Mouse (Mus musculus): ENCODE results near the gene Cdh1. TPM values are rescaled to one million over a fixed set of nuclear protein-coding genes. Genes with fewer than 3 reads are reported as not detected.
"Not testable (repeated sequence)": the region's sequence is repeated elsewhere in the genome, so short reads cannot be mapped to it uniquely, and the experiment has no call there.

The Cdh1 gene
- polyA plus RNA-seq, 1 experiment from 2014 or later: 6.9 TPM

- Histone ChIP-seq H3K36me3 (replicated peaks) (no peaks in the 10 kb centered on the region), H3K27me3 (replicated peaks) (no peaks in the 10 kb centered on the region), H3K9me3 (no peaks in the 10 kb centered on the region), H3K4me2 (no peak overlapping the region), H3K27ac (no peak overlapping the region), H3K9ac (no peak overlapping the region), H3K4me3 (no peak overlapping the region), H3K4me1 (no peaks in the 10 kb centered on the region)
- ATAC-seq (replicated peaks): no peak
- 50% methylated on average over 6 of the region's 6 CpGs for WGBS
Observed at GRCm38 (mm10) chr8:106576849-106577555, 26.1 kb upstream of the Cdh1 start.

DNA sequence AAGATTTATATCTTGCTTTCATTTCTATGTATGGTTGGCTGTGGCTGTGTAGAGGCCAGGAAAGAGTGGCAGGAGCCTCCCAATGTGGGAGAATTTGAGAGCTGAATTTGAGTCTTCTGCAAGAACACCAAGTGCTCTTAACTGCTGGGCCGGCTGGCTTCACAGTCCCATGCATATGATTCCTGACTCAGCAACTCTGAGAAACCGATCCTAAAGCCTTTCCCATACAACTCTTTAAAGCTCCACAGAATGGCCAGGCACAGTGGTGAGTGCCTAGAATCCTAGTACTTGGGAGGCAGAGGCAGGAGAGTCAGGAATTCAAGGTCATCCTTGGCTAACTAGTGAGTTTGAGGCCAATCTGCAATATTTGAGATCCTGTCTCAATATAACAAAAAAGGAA is 23.6 kb upstream of the Cdh1 start:
- H3K9me3 ChIP-seq: no peaks in the 10 kb centered on the region
- H3K27me3 ChIP-seq (replicated peaks): no peaks in the 10 kb centered on the region
- H3K4me3 ChIP-seq: no peak overlapping the region
- no peaks in the 10 kb centered on the region for H3K4me1 ChIP-seq
- H3K9ac ChIP-seq: no peak overlapping the region
- no peaks in the 10 kb centered on the region for H3K36me3 ChIP-seq (replicated peaks)
- no peak for ATAC-seq (replicated peaks)
- H3K4me2 ChIP-seq: no peak overlapping the region
- no peak overlapping the region for H3K27ac ChIP-seq
- 73% methylated on average over 2 of the region's 2 CpGs for WGBS

- Histone ChIP-seq H3K27ac (no peak overlapping the region), H3K36me3 (replicated peaks) (no peaks in the 10 kb centered on the region), H3K9ac (no peak overlapping the region), H3K4me2 (no peak overlapping the region), H3K9me3 (no peaks in the 10 kb centered on the region), H3K4me3 (no peak overlapping the region), H3K27me3 (replicated peaks) (no peaks in the 10 kb centered on the region), H3K4me1 (no peaks in the 10 kb centered on the region)
- WGBS: 78% methylated on average over 6 of the region's 6 CpGs
- ATAC-seq (replicated peaks): no peak
Observed at GRCm38 (mm10) chr8:106581344-106582088, 21.6 kb upstream of the Cdh1 start.

DNA sequence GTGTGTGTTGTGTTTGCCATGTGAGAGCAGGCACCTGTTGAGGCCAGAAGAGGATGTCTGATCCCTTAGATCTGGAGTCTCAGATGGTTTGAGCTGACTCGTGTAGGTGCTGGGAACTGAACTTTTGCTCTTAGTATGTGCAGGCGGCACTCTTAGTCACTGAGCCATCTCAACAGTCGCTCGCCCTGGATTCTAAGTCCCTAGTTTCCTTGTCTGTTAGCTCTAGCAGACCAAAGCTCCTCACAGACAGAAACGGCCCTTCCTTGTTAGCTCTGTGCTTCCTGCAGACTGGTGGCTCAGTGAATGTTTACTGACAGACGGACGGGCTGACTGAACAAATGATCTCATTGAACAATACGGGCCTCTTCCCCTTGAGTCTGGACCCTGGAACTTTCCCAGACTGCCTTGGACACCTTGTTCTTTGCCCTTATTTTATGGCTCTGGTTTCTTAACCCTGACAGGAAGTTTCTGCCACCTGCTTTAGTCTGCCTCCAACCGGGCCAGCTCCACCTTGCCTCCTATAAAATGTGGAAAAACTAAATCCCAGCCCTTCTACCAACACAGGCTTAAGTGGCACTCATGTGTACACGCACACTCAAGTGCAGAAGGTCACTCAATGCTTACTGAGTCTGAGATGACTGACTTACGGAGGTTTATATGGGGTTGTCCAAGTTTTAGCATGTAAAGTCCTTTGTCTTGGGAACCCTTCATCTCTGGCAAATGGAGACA is 18.0 kb upstream of the Cdh1 start:
- ATAC-seq (replicated peaks): no peak
- Histone ChIP-seq H3K9me3 (no peaks in the 10 kb centered on the region), H3K27ac (no peak overlapping the region), H3K4me3 (no peak overlapping the region), H3K9ac (no peak overlapping the region), H3K27me3 (replicated peaks) (no peaks in the 10 kb centered on the region), H3K4me1 (no peaks in the 10 kb centered on the region), H3K36me3 (replicated peaks) (no peaks in the 10 kb centered on the region), H3K4me2 (no peak overlapping the region)
- 80% methylated on average over 11 of the region's 11 CpGs for WGBS

DNA sequence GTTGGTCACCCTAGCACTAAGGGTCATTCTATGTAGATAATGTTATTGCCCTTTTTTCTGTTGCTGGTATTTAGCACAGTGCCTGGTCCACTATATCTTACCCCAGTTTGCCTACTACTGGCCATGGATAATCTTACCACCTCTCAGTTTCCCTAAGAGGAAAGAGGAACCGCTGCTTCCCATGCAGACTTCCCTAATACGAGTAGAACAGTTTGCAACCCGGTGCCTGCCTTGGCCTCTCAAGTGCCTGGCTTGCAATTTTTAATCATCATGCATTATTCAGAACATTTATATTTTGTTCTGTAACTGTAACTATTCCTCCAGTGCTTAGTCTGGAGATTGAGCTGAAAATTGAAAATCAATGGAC is 17.5 kb upstream of the Cdh1 start:
- H3K27ac ChIP-seq: no peak overlapping the region
- H3K9me3 ChIP-seq: no peaks in the 10 kb centered on the region
- ATAC-seq (replicated peaks): no peak

DNA sequence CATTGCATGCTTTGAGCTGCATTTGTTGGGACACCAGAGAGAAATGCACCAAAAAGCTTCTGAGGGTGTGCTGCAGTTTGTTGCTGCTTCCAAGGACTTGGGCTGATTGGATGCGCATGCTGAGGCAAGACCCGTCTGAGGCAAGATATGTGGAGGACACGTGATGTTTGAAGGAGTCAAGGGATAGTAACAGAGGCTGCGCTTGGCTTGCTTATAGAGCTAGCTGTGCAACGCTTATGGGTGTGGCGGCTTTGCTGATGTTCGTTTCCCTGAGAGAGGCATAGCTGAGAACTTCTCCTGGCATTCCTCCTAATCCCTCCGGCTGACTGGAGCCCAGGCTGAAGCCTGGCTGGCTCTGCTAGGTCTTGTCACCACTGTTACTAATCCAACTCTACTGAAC is 16.3 kb upstream of the Cdh1 start:
- no peak for ATAC-seq (replicated peaks)
- no peaks in the 10 kb centered on the region for H3K27me3 ChIP-seq (replicated peaks)
- WGBS: 77% methylated on average over 8 of the region's 8 CpGs
- no peaks in the 10 kb centered on the region for H3K36me3 ChIP-seq (replicated peaks)
- no peak overlapping the region for H3K9ac ChIP-seq
- H3K4me1 ChIP-seq: no peaks in the 10 kb centered on the region
- H3K9me3 ChIP-seq: no peaks in the 10 kb centered on the region
- H3K27ac ChIP-seq: no peak overlapping the region
- H3K4me2 ChIP-seq: no peak overlapping the region
- no peak overlapping the region for H3K4me3 ChIP-seq

More for the DNA sequence above, 17.5 kb upstream of the Cdh1 start:
- H3K9ac ChIP-seq: no peak overlapping the region
- H3K4me3 ChIP-seq: no peak overlapping the region
- H3K4me1 ChIP-seq: no peaks in the 10 kb centered on the region
- H3K27me3 ChIP-seq (replicated peaks): no peaks in the 10 kb centered on the region
- no peak overlapping the region for H3K4me2 ChIP-seq
- 90% methylated on average over 3 of the region's 3 CpGs for WGBS
- H3K36me3 ChIP-seq (replicated peaks): no peaks in the 10 kb centered on the region

DNA sequence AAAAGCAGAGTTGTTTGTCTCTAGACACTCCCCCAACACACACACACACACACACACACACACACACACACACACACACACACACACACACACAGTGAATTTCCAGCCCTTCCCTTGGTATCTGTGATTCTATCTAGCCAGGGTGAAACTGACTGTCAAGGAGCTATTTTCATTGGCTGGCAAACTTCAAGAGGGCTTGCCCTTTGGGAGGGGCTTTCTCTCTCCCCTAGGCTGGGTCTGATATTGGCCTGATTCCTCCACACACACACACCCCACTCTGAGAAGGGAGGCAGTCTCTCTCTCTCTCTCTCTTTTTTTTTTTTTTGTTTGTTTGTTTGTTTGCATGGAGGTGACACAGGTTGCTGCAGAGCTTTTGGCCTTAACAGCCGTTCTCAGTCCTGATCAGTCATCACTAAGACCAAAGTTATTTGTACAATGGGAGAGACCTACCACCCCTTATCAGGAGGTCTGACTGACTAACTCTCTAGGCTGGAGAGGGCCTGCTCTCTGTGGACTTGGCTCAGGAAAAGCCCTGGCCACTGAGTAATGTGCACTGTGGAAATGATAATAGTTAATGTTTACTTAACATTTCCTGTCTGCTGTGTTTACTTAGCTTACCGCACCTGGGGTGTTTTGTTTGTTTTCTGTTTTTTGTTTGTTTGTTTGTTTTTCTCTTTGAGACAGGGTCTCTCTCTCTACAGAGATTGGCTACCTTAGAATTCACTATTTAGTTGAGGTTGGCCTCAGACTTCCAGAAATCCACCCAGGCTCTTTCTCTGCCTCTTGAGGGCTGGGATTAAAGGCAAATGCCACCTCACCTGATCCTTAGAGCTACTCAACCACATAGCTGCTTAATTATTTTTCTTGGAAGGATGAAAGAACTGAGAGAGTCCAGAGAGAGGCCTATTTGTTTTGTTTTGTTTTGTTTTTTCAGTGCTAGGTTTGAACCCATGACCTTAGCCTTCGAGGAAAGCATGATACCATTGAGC is 14.4 kb upstream of the Cdh1 start:
- Histone ChIP-seq H3K9me3 (no peaks in the 10 kb centered on the region), H3K27me3 (replicated peaks) (no peaks in the 10 kb centered on the region), H3K4me3 (no peak overlapping the region), H3K9ac (no peak overlapping the region), H3K4me1 (no peaks in the 10 kb centered on the region), H3K36me3 (replicated peaks) (no peaks in the 10 kb centered on the region), H3K4me2 (no peak overlapping the region), H3K27ac (no peak overlapping the region)
- no peak for ATAC-seq (replicated peaks)
- WGBS: 65% methylated on average over 3 of the region's 3 CpGs

GRCm38 (mm10) chr8:106592458-106592857 is 10.7 kb upstream of the Cdh1 start:
- H3K9me3 ChIP-seq: no peaks in the 10 kb centered on the region
- H3K36me3 ChIP-seq (replicated peaks): no peaks in the 10 kb centered on the region
- no peaks in the 10 kb centered on the region for H3K27me3 ChIP-seq (replicated peaks)
- no peak overlapping the region for H3K4me3 ChIP-seq
- no peaks in the 10 kb centered on the region for H3K4me1 ChIP-seq
- H3K9ac ChIP-seq: no peak overlapping the region
- no peak for ATAC-seq (replicated peaks)
- no peak overlapping the region for H3K27ac ChIP-seq
- no peak overlapping the region for H3K4me2 ChIP-seq
- WGBS: 76% methylated on average over 3 of the region's 3 CpGs

GRCm38 (mm10) chr8:106595623-106596022 is 7.5 kb upstream of the Cdh1 start:
- WGBS: 98% methylated on average over 3 of the region's 3 CpGs
- not testable (repeated sequence) for H3K4me1 ChIP-seq; ATAC-seq (replicated peaks); H3K9me3 ChIP-seq; H3K27me3 ChIP-seq (replicated peaks); H3K36me3 ChIP-seq (replicated peaks); H3K4me2 ChIP-seq; H3K4me3 ChIP-seq; H3K9ac ChIP-seq; H3K27ac ChIP-seq

- Histone ChIP-seq H3K9me3 (no peaks in the 10 kb centered on the region), H3K27ac (no peak overlapping the region), H3K4me1 (no peaks in the 10 kb centered on the region), H3K36me3 (replicated peaks) (no peaks in the 10 kb centered on the region), H3K27me3 (replicated peaks) (peaks cover 7% of the 10 kb centered on the region), H3K4me3 (no peak overlapping the region), H3K9ac (no peak overlapping the region), H3K4me2 (no peak overlapping the region)
- WGBS: 95% methylated on average over 5 of the region's 5 CpGs
- ATAC-seq (replicated peaks): no peak
Observed at GRCm38 (mm10) chr8:106597067-106597466, 6.1 kb upstream of the Cdh1 start.

GRCm38 (mm10) chr8:106599265-106599979 is 3.7 kb upstream of the Cdh1 start:
- WGBS: 25% methylated on average over 7 of the region's 7 CpGs

More at GRCm38 (mm10) chr8:106599265-106599979, 3.7 kb upstream of the Cdh1 start:
- H3K9ac ChIP-seq: no peak overlapping the region
- H3K9me3 ChIP-seq: no peaks in the 10 kb centered on the region
- H3K4me1 ChIP-seq: peaks cover 18% of the 10 kb centered on the region
- no peak overlapping the region for H3K27ac ChIP-seq
- no peak for ATAC-seq (replicated peaks)
- no peak overlapping the region for H3K4me2 ChIP-seq
- H3K4me3 ChIP-seq: no peak overlapping the region
- peaks cover 30% of the 10 kb centered on the region for H3K27me3 ChIP-seq (replicated peaks)
- no peaks in the 10 kb centered on the region for H3K36me3 ChIP-seq (replicated peaks)
